Mouse (Mus musculus): Measurements from ENCODE around the gene Sfpq. TPM values are rescaled to one million over a fixed set of nuclear protein-coding genes. Genes with fewer than 3 reads are reported as not detected.
"Not testable (repeated sequence)": the region's sequence is repeated elsewhere in the genome, so short reads cannot be mapped to it uniquely, and the experiment has no call there.

Gene Sfpq
- polyA plus RNA-seq, 1 experiment, result 47.9 TPM

DNA sequence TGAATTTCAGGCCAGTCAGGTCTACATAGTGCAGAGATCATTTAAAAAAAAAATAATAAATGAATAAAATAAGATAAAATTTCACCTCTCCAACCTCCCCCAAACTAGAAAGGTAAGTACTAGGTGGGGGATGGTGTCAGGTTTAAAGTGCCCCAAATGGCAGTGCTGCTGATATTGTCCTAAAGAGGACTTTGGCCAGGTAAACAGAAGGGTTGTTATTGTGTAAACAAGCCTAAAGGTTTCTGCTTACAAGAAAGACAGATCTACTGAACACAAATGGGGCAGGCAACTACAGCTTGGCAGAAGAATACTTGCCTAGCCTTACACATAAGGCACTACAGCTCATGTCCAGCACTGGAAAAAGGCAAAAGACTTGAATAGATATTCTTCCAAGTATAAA, 30.6 kb upstream of the Sfpq start:
- no peaks in the 10 kb centered on the region for H3K27me3 ChIP-seq (ENCODE audit: control insufficient read depth, insufficient read depth, low read length)
- H3K36me3 ChIP-seq (ENCODE audit: control insufficient read depth, insufficient read depth, low read length), result no peaks in the 10 kb centered on the region
- TF ChIP-seq POLR2A (IDR thresholded peaks at IDR 0.05; ENCODE audit: low read depth, low read length) (no peak), CTCF (IDR thresholded peaks at IDR 0.05; ENCODE audit: extremely low read depth, insufficient read length, insufficient replicate concordance, low read depth, low read length) (no peak)
- no peak overlapping the region for H3K4me3 ChIP-seq (ENCODE audit: low read depth, low read length)
- no peak overlapping the region for H3K27ac ChIP-seq (ENCODE audit: insufficient read depth, low read depth, low read length)
- no peaks in the 10 kb centered on the region for H3K4me1 ChIP-seq (ENCODE audit: control insufficient read depth, insufficient read depth, insufficient read length, low read length)

DNA sequence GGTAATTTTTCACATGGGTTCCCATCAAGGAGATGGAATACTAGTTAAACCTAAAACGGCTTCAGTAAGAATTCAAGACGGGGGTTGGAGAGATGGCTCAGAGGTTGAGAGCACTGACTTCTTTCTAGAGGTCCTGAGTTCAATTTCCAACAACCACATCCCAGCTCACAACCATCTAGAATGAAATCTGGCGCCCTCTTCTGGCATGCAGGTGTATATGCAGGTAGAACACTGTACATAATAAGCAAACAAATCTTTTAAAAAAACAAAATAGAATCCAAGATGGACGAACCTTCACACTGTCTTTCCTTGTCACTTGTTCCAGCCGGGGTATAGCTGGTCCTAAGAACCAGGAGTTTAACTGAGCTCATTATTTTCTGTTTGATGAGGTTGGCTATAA, 28.8 kb upstream of the Sfpq start:
- WGBS, result 61% methylated on average over 5 of the region's 5 CpGs
- Histone ChIP-seq H3K4me1 (ENCODE audit: control insufficient read depth, insufficient read depth, insufficient read length, low read length) (no peaks in the 10 kb centered on the region), H3K27me3 (ENCODE audit: control insufficient read depth, insufficient read depth, low read length) (no peaks in the 10 kb centered on the region), H3K36me3 (ENCODE audit: control insufficient read depth, insufficient read depth, low read length) (no peaks in the 10 kb centered on the region), H3K27ac (ENCODE audit: insufficient read depth, low read depth, low read length) (no peak overlapping the region), H3K4me3 (ENCODE audit: low read depth, low read length) (no peak overlapping the region)
- no peak for TF ChIP-seq CTCF (IDR thresholded peaks at IDR 0.05; ENCODE audit: extremely low read depth, insufficient read length, insufficient replicate concordance, low read depth, low read length)
- TF ChIP-seq POLR2A (IDR thresholded peaks at IDR 0.05; ENCODE audit: low read depth, low read length), result no peak

DNA sequence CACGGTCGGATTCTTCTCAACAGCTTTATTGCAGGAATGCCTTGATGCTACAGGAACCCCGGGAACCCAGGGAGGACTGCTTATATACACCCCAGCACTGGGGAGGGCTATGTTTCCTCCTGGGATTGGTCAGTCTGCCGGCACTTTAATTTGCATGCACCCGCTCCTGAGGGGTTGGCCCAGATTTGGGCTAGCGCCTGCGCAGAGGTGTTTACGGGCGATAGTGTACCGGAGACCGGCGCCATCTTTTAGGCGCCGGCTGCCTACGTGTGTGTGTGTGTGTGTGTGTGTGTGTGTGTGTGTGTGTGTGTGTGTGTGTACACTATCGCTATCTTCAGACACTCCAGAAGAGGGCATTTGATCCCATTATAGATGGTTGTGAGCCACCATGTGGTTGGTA, 21.8 kb upstream of the Sfpq start:
- H3K27me3 ChIP-seq (ENCODE audit: control insufficient read depth, insufficient read depth, low read length); H3K4me3 ChIP-seq (ENCODE audit: low read depth, low read length); H3K4me1 ChIP-seq (ENCODE audit: control insufficient read depth, insufficient read depth, insufficient read length, low read length); H3K27ac ChIP-seq (ENCODE audit: insufficient read depth, low read depth, low read length); H3K36me3 ChIP-seq (ENCODE audit: control insufficient read depth, insufficient read depth, low read length): not testable (repeated sequence)
- WGBS, result 94% methylated on average over 16 of the region's 16 CpGs

DNA sequence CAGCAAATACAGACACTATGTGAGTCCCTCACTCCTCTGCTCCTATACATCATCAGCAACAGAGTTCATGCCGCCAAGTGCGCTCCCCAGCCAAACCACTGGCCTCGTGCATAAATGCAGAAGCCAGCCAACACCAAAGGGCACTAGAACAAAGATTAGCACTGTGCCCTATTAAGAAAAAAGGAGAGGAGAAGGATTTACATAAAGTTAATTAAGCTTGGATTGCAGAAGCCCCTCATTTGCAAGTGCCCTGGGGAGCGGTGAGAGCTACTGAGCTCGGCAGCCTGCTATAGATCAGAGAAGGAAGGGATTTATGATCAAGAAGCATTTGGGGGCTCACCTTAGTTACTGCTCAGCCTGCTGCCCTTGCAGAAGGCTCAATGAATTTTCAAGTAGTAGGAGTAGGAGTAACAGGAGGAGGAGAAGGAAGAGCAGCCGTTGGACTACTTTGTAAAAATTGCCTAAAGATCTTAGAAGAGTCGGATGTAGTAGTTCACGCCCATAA, 20.5 kb upstream of the Sfpq start:
- TF ChIP-seq CTCF (IDR thresholded peaks at IDR 0.05; ENCODE audit: extremely low read depth, insufficient read length, insufficient replicate concordance, low read depth, low read length) (no peak), POLR2A (IDR thresholded peaks at IDR 0.05; ENCODE audit: low read depth, low read length) (no peak)
- H3K27me3 ChIP-seq (ENCODE audit: control insufficient read depth, insufficient read depth, low read length), result 0 out of 2 replicates have a peak, but pooled peaks cover under 1% of the 10 kb centered on the region
- WGBS, result 63% methylated on average over 8 of the region's 8 CpGs
- no peaks in the 10 kb centered on the region for H3K4me1 ChIP-seq (ENCODE audit: control insufficient read depth, insufficient read depth, insufficient read length, low read length)
- no peak overlapping the region for H3K4me3 ChIP-seq (ENCODE audit: low read depth, low read length)
- H3K27ac ChIP-seq (ENCODE audit: insufficient read depth, low read depth, low read length), result no peak overlapping the region
- no peaks in the 10 kb centered on the region for H3K36me3 ChIP-seq (ENCODE audit: control insufficient read depth, insufficient read depth, low read length)

DNA sequence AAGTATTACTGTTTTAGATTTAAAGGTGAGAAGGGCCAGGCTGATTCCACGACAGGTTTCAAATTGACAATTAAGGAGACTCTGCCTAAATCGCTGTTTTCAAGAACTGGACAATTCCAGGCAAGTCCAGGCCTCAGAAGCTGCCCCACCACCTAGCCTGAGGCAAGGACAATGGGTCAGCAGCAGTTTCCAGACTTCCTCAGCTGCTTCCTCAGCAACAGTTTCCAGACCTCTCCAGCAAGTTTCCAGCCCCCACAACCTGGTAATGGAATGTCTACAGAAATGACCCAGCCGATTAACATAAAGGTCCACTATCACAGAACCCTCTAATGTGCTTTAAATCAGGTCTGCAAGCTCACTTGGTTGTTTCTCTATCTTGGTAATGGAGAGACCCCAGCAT, 16.7 kb upstream of the Sfpq start:
- Histone ChIP-seq H3K27me3 (ENCODE audit: control insufficient read depth, insufficient read depth, low read length) (0 out of 2 replicates have a peak, but pooled peaks cover 3% of the 10 kb centered on the region), H3K27ac (ENCODE audit: insufficient read depth, low read depth, low read length) (no peak overlapping the region)
- TF ChIP-seq CTCF (IDR thresholded peaks at IDR 0.05; ENCODE audit: extremely low read depth, insufficient read length, insufficient replicate concordance, low read depth, low read length), result no peak
- no peak for TF ChIP-seq POLR2A (IDR thresholded peaks at IDR 0.05; ENCODE audit: low read depth, low read length)

DNA sequence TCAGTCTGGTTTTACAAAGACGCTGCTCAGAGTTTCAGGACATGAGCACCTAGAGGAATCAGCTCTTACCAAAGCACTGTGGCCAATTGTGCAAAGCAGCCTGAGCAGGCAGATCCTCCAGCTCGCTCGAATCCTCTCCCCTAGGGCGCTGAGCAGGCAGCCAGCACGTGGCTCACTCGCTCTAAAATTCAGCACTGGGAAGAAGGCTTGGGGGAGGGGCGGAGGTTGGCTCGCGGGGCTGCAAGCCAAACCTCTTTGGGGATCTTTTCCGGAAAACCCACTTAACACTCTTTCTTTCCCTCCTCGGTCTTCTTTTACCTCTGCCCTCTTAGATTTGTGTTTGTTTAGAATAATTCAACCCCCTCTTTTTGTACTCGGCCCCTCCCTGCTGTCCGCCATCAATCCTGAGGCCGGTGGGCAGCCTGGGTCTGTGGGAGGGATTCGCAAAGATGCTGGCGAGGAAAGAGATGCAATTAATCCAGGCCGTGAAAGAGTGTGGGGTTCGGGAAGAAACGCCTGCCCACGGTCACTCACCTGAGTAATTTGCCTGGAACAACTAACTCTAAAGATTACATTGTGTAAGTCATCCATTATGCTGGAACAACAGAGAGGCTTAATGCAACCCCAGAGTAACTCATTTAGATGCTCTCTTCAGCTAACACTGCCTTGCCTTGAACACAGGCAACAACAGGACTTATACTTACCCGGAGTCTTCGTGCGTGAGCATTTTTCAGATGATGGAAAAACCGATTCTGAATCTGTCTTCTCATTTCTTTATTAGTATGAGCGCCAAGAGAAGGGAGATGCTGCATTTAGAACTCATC, 15.8 kb upstream of the Sfpq start:
- Histone ChIP-seq H3K36me3 (ENCODE audit: control insufficient read depth, insufficient read depth, low read length) (no peaks in the 10 kb centered on the region), H3K4me1 (ENCODE audit: control insufficient read depth, insufficient read depth, insufficient read length, low read length) (no peaks in the 10 kb centered on the region), H3K27me3 (ENCODE audit: control insufficient read depth, insufficient read depth, low read length) (0 out of 2 replicates have a peak, but pooled peaks cover 3% of the 10 kb centered on the region), H3K4me3 (ENCODE audit: low read depth, low read length) (no peak overlapping the region), H3K27ac (ENCODE audit: insufficient read depth, low read depth, low read length) (no peak overlapping the region)
- 29% methylated on average over 25 of the region's 25 CpGs for WGBS
- TF ChIP-seq CTCF (IDR thresholded peaks at IDR 0.05; ENCODE audit: extremely low read depth, insufficient read length, insufficient replicate concordance, low read depth, low read length), result no peak
- TF ChIP-seq POLR2A (IDR thresholded peaks at IDR 0.05; ENCODE audit: low read depth, low read length), result no peak

More for the DNA sequence above, 16.7 kb upstream of the Sfpq start:
- Histone ChIP-seq H3K4me1 (ENCODE audit: control insufficient read depth, insufficient read depth, insufficient read length, low read length) (no peaks in the 10 kb centered on the region), H3K4me3 (ENCODE audit: low read depth, low read length) (no peak overlapping the region), H3K36me3 (ENCODE audit: control insufficient read depth, insufficient read depth, low read length) (no peaks in the 10 kb centered on the region)
- WGBS, result 79% methylated on average over 3 of the region's 3 CpGs

DNA sequence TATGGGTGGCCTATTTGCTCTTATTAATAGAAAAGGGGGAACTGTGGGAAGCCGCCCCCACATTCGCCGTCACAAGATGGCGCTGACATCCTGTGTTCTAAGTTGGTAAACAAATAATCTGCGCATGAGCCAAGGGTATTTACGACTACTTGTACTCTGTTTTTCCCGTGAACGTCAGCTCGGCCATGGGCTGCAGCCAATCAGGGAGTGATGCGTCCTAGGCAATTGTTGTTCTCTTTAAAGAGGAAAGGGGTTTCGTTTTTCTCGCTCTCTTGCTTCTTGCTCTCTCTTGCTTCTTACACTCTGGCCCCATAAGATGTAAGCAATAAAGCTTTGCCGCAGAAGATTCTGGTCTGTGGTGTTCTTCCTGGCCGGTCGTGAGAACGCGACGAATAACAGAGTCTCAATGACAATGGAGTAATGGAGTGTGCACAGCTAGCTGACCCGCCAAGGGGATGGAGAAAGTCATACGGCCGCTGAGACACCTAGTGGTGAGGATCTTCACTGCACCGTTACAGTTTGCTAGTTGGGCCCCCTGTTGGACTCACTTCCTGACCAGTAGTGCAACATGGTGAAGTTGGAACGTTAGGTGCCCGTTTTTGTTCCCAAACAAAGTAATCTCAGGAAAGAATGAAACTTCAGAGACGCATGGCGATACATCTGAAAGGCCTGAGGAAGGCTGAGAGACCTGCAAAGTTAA, 5.7 kb upstream of the Sfpq start:
- 22% methylated on average over 14 of the region's 26 CpGs for WGBS
- Histone ChIP-seq H3K27ac (ENCODE audit: insufficient read depth, low read depth, low read length) (peak overlapping the region; percentile 74), H3K4me3 (ENCODE audit: low read depth, low read length) (peak overlapping the region; percentile 54)
- TF ChIP-seq CTCF (IDR thresholded peaks at IDR 0.05; ENCODE audit: extremely low read depth, insufficient read length, insufficient replicate concordance, low read depth, low read length), result peak; percentile 76; the same call in 1 of the 2 replicates
- not testable (repeated sequence) for H3K36me3 ChIP-seq (ENCODE audit: control insufficient read depth, insufficient read depth, low read length); H3K4me1 ChIP-seq (ENCODE audit: control insufficient read depth, insufficient read depth, insufficient read length, low read length); H3K27me3 ChIP-seq (ENCODE audit: control insufficient read depth, insufficient read depth, low read length)

Data from small intestine, adult 2 months (tissue).